Mouse (Mus musculus): Measurements from ENCODE around the gene Slc1a3. TPM values are rescaled to one million over a fixed set of nuclear protein-coding genes. Genes with fewer than 3 reads are reported as not detected.
A peak's percentile ranks its signal among the peaks of the same experiment; 100 is the strongest.

Slc1a3 gene
- polyA plus RNA-seq, 1 experiment from 2014 or later = 33.4 TPM

- peaks cover 4% of the 10 kb centered on the region for H3K4me1 ChIP-seq
- DNase-seq (ENCODE audit: low spot score) = no peak
- peaks cover 33% of the 10 kb centered on the region for H3K36me3 ChIP-seq
- H3K27me3 ChIP-seq (ENCODE audit: insufficient read depth, poor library complexity, severe bottlenecking) = no peaks in the 10 kb centered on the region
- H3K4me3 ChIP-seq = no peak overlapping the region
- H3K27ac ChIP-seq = no peak overlapping the region
- WGBS = 88% methylated on average over 2 of the region's 2 CpGs
- no peaks in the 10 kb centered on the region for H3K9me3 ChIP-seq
Observed at GRCm38 (mm10) chr15:8637283-8637682, 73.3 kb downstream of the Slc1a3 start.

- 93% methylated on average over 15 of the region's 15 CpGs for WGBS
- H3K9me3 ChIP-seq = no peaks in the 10 kb centered on the region
- no peaks in the 10 kb centered on the region for H3K27me3 ChIP-seq (ENCODE audit: insufficient read depth, poor library complexity, severe bottlenecking)
- H3K27ac ChIP-seq = no peak overlapping the region
- H3K4me3 ChIP-seq = no peak overlapping the region
- H3K36me3 ChIP-seq = peaks cover 25% of the 10 kb centered on the region
- no peak for DNase-seq (ENCODE audit: low spot score)
- peaks cover 8% of the 10 kb centered on the region for H3K4me1 ChIP-seq
Observed at GRCm38 (mm10) chr15:8635974-8636373, 74.6 kb downstream of the Slc1a3 start.

GRCm38 (mm10) chr15:8634807-8635206, 75.8 kb downstream of the Slc1a3 start:
- peaks cover 12% of the 10 kb centered on the region for H3K4me1 ChIP-seq
- no peak overlapping the region for H3K27ac ChIP-seq
- WGBS = 68% methylated on average over 4 of the region's 4 CpGs
- H3K27me3 ChIP-seq (ENCODE audit: insufficient read depth, poor library complexity, severe bottlenecking) = no peaks in the 10 kb centered on the region
- H3K9me3 ChIP-seq = no peaks in the 10 kb centered on the region
- DNase-seq (ENCODE audit: low spot score) = no peak
- peaks cover 23% of the 10 kb centered on the region for H3K36me3 ChIP-seq
- no peak overlapping the region for H3K4me3 ChIP-seq

GRCm38 (mm10) chr15:8634355-8634754, 76.2 kb downstream of the Slc1a3 start:
- Histone ChIP-seq H3K4me3 (no peak overlapping the region), H3K27me3 (ENCODE audit: insufficient read depth, poor library complexity, severe bottlenecking) (no peaks in the 10 kb centered on the region), H3K36me3 (peaks cover 23% of the 10 kb centered on the region), H3K4me1 (peaks cover 17% of the 10 kb centered on the region), H3K27ac (no peak overlapping the region), H3K9me3 (no peaks in the 10 kb centered on the region)
- 73% methylated on average over 3 of the region's 3 CpGs for WGBS
- DNase-seq (ENCODE audit: low spot score) = no peak

GRCm38 (mm10) chr15:8633375-8633774, 77.2 kb downstream of the Slc1a3 start:
- no peak for DNase-seq (ENCODE audit: low spot score)
- H3K27ac ChIP-seq = no peak overlapping the region
- 64% methylated on average over 6 of the region's 6 CpGs for WGBS
- no peak overlapping the region for H3K4me3 ChIP-seq
- H3K9me3 ChIP-seq = no peaks in the 10 kb centered on the region
- H3K27me3 ChIP-seq (ENCODE audit: insufficient read depth, poor library complexity, severe bottlenecking) = no peaks in the 10 kb centered on the region
- peaks cover 16% of the 10 kb centered on the region for H3K36me3 ChIP-seq
- H3K4me1 ChIP-seq = peaks cover 22% of the 10 kb centered on the region

GRCm38 (mm10) chr15:8632361-8632760, 78.2 kb downstream of the Slc1a3 start:
- DNase-seq (ENCODE audit: low spot score) = no peak
- no peak overlapping the region for H3K4me3 ChIP-seq
- WGBS = 38% methylated on average over 10 of the region's 10 CpGs
- no peaks in the 10 kb centered on the region for H3K27me3 ChIP-seq (ENCODE audit: insufficient read depth, poor library complexity, severe bottlenecking)
- no peaks in the 10 kb centered on the region for H3K9me3 ChIP-seq
- H3K27ac ChIP-seq = peak overlapping the region; percentile 76
- peaks cover 23% of the 10 kb centered on the region for H3K4me1 ChIP-seq
- H3K36me3 ChIP-seq = peaks cover 9% of the 10 kb centered on the region

- WGBS = under 1% methylated on average over 13 of the region's 13 CpGs
- Histone ChIP-seq H3K27me3 (ENCODE audit: insufficient read depth, poor library complexity, severe bottlenecking) (peaks cover 6% of the 10 kb centered on the region; the same call in 1 of the 2 replicates), H3K27ac (peak overlapping the region; percentile 81)
Observed at GRCm38 (mm10) chr15:8629317-8629831, 81.2 kb downstream of the Slc1a3 start.

GRCm38 (mm10) chr15:8628150-8628549, 82.4 kb downstream of the Slc1a3 start:
- Histone ChIP-seq H3K36me3 (no peaks in the 10 kb centered on the region), H3K4me1 (peaks cover 26% of the 10 kb centered on the region), H3K27me3 (ENCODE audit: insufficient read depth, poor library complexity, severe bottlenecking) (peaks cover 6% of the 10 kb centered on the region; the same call in 1 of the 2 replicates), H3K27ac (no peak overlapping the region), H3K9me3 (no peaks in the 10 kb centered on the region), H3K4me3 (peak overlapping the region; percentile 57; the same call in 1 of the 2 replicates)
- WGBS = 69% methylated on average over 8 of the region's 8 CpGs
- no peak for DNase-seq (ENCODE audit: low spot score)

More at GRCm38 (mm10) chr15:8629317-8629831, 81.2 kb downstream of the Slc1a3 start:
- peak; percentile 92 for DNase-seq (ENCODE audit: low spot score)
- peak overlapping the region; percentile 65 for H3K4me3 ChIP-seq
- H3K9me3 ChIP-seq = no peaks in the 10 kb centered on the region
- H3K4me1 ChIP-seq = peaks cover 26% of the 10 kb centered on the region
- no peaks in the 10 kb centered on the region for H3K36me3 ChIP-seq

- H3K36me3 ChIP-seq = no peaks in the 10 kb centered on the region
- 2% methylated on average over 15 of the region's 15 CpGs for WGBS
Observed at GRCm38 (mm10) chr15:8627097-8627537, 83.4 kb downstream of the Slc1a3 start.

GRCm38 (mm10) chr15:8625370-8625769, 85.2 kb downstream of the Slc1a3 start:
- Histone ChIP-seq H3K4me1 (peaks cover 19% of the 10 kb centered on the region), H3K27ac (no peak overlapping the region), H3K9me3 (no peaks in the 10 kb centered on the region), H3K36me3 (no peaks in the 10 kb centered on the region), H3K27me3 (ENCODE audit: insufficient read depth, poor library complexity, severe bottlenecking) (peaks cover 6% of the 10 kb centered on the region; the same call in 1 of the 2 replicates), H3K4me3 (no peak overlapping the region)
- DNase-seq (ENCODE audit: low spot score) = no peak
- WGBS = 45% methylated on average over 7 of the region's 7 CpGs

More at GRCm38 (mm10) chr15:8627097-8627537, 83.4 kb downstream of the Slc1a3 start:
- Histone ChIP-seq H3K4me1 (peaks cover 21% of the 10 kb centered on the region), H3K4me3 (peak overlapping the region; percentile 57), H3K27me3 (ENCODE audit: insufficient read depth, poor library complexity, severe bottlenecking) (peaks cover 6% of the 10 kb centered on the region; the same call in 1 of the 2 replicates), H3K27ac (0 out of 2 replicates have a peak overlapping the region, but pooled peaks have one; percentile 56), H3K9me3 (no peaks in the 10 kb centered on the region)
- peak; percentile 86 for DNase-seq (ENCODE audit: low spot score)

GRCm38 (mm10) chr15:8623879-8624278, 86.7 kb downstream of the Slc1a3 start:
- Histone ChIP-seq H3K4me3 (no peak overlapping the region), H3K27ac (no peak overlapping the region), H3K36me3 (no peaks in the 10 kb centered on the region), H3K4me1 (peaks cover 11% of the 10 kb centered on the region; the same call in 1 of the 2 replicates), H3K27me3 (ENCODE audit: insufficient read depth, poor library complexity, severe bottlenecking) (peaks cover 6% of the 10 kb centered on the region; the same call in 1 of the 2 replicates), H3K9me3 (no peaks in the 10 kb centered on the region)
- DNase-seq (ENCODE audit: low spot score) = no peak

- Histone ChIP-seq H3K4me1 (peaks cover 16% of the 10 kb centered on the region; the same call in 1 of the 2 replicates), H3K27me3 (ENCODE audit: insufficient read depth, poor library complexity, severe bottlenecking) (no peaks in the 10 kb centered on the region), H3K36me3 (no peaks in the 10 kb centered on the region), H3K4me3 (no peak overlapping the region), H3K27ac (no peak overlapping the region; the same call in 1 of the 2 replicates), H3K9me3 (no peaks in the 10 kb centered on the region)
- no peak for DNase-seq (ENCODE audit: low spot score)
- WGBS = 66% methylated on average over 18 of the region's 18 CpGs
Observed at GRCm38 (mm10) chr15:8619479-8620026, 91.0 kb downstream of the Slc1a3 start.

GRCm38 (mm10) chr15:8616290-8616689, 94.3 kb downstream of the Slc1a3 start:
- Histone ChIP-seq H3K9me3 (no peaks in the 10 kb centered on the region), H3K27ac (no peak overlapping the region), H3K4me1 (peaks cover 16% of the 10 kb centered on the region; the same call in 1 of the 2 replicates), H3K4me3 (no peak overlapping the region), H3K27me3 (ENCODE audit: insufficient read depth, poor library complexity, severe bottlenecking) (no peaks in the 10 kb centered on the region), H3K36me3 (no peaks in the 10 kb centered on the region)
- WGBS = 75% methylated on average over 12 of the region's 12 CpGs
- no peak for DNase-seq (ENCODE audit: low spot score)

All from heart, embryonic 10.5 days (tissue).